Mouse (Mus musculus) urinary bladder, postnatal 4 days (tissue): ENCODE data around the gene Gstp2.

ENCODE experiments used
- DNase-seq, 2 experiments: peaks; one replicate each; pipeline ENCODE4 v3.0.0; 2021 to 2022; ENCODE audit warnings: low spot score in 2 of 2

Gstp2 gene

GRCm38 (mm10) chr19:4011086-4011485, 34.7 kb downstream of the Gstp2 start:
- DNase-seq, result no peak

GRCm38 (mm10) chr19:4005971-4006370, 39.9 kb downstream of the Gstp2 start:
- no peak for DNase-seq

- DNase-seq, result no peak
Measured at GRCm38 (mm10) chr19:4005091-4005490, 40.7 kb downstream of the Gstp2 start.

GRCm38 (mm10) chr19:4004331-4004730, 41.5 kb downstream of the Gstp2 start:
- no peak for DNase-seq

GRCm38 (mm10) chr19:4003641-4004040, 42.2 kb downstream of the Gstp2 start:
- no peak for DNase-seq

- no peak for DNase-seq
Measured at GRCm38 (mm10) chr19:4003112-4003511, 42.7 kb downstream of the Gstp2 start, which contains the start of gene Doc2g. TSS of gene Doc2g (plus strand) at chr19:4003313.

GRCm38 (mm10) chr19:4001752-4002151, 44.1 kb downstream of the Gstp2 start:
- no peak for DNase-seq

- no peak for DNase-seq
Measured at GRCm38 (mm10) chr19:4000949-4001525, 44.8 kb downstream of the Gstp2 start.

- peak; percentile 92 to 96 for DNase-seq
Measured at GRCm38 (mm10) chr19:4000119-4000900, 45.5 kb downstream of the Gstp2 start, which contains the start of the genes Nudt8 and Gm49405. TSS of gene Nudt8 (plus strand) at chr19:4000580. TSS of gene Gm49405 (plus strand) at chr19:4000626.

- DNase-seq, result no peak
Measured at GRCm38 (mm10) chr19:3999121-3999730, 46.6 kb downstream of the Gstp2 start.

GRCm38 (mm10) chr19:3998335-3998734, 47.5 kb downstream of the Gstp2 start:
- no peak for DNase-seq

- no peak for DNase-seq
Measured at GRCm38 (mm10) chr19:3997231-3997630, 48.6 kb downstream of the Gstp2 start.

- DNase-seq, result no peak
Measured at GRCm38 (mm10) chr19:3996747-3997146, 49.1 kb downstream of the Gstp2 start.

- DNase-seq, result no peak
Measured at GRCm38 (mm10) chr19:3996106-3996505, 49.7 kb downstream of the Gstp2 start.

GRCm38 (mm10) chr19:3995505-3995904, 50.3 kb downstream of the Gstp2 start:
- no peak for DNase-seq

GRCm38 (mm10) chr19:3994932-3995331, 50.9 kb downstream of the Gstp2 start:
- DNase-seq, result no peak

- DNase-seq, result no peak
Measured at GRCm38 (mm10) chr19:3992416-3992815, 53.4 kb downstream of the Gstp2 start, which contains the start of gene Tbx10. TSS of gene Tbx10 (plus strand) at chr19:3992752.

GRCm38 (mm10) chr19:3991966-3992365, 53.9 kb downstream of the Gstp2 start:
- DNase-seq, result no peak

GRCm38 (mm10) chr19:3991562-3991961, 54.3 kb downstream of the Gstp2 start:
- DNase-seq, result no peak

- no peak for DNase-seq
Measured at GRCm38 (mm10) chr19:3990804-3991203, 55.0 kb downstream of the Gstp2 start.
